Mouse (Mus musculus): ENCODE data around the gene Ppef1. TPM values are rescaled to one million over a fixed set of nuclear protein-coding genes. Genes with fewer than 3 reads are reported as not detected.
"Not testable (repeated sequence)": the region's sequence is repeated elsewhere in the genome, so short reads cannot be mapped to it uniquely, and the experiment has no call there.

Ppef1 gene
- polyA plus RNA-seq (2021), result 0.05 TPM

GRCm38 (mm10) chrX:160735650-160736049 lies at the start of gene Ppef1:
Gene Ppef1, minus strand, starts transcription at chrX:160735765.
- in situ Hi-C loops (cut with MboI; ENCODE audit: low pct_unique_long_range_greater_than_20kb), result no loop called here
- no peak for ATAC-seq
- ChIA-PET POLR2A (no interaction called here), CTCF (no interaction called here)
- TF ChIP-seq CTCF (IDR thresholded peaks at IDR 0.05), result no peak
- H3K27me3 ChIP-seq, result no peaks in the 10 kb centered on the region
- no peak for DNase-seq (ENCODE audit: low read depth, low spot score)

DNA sequence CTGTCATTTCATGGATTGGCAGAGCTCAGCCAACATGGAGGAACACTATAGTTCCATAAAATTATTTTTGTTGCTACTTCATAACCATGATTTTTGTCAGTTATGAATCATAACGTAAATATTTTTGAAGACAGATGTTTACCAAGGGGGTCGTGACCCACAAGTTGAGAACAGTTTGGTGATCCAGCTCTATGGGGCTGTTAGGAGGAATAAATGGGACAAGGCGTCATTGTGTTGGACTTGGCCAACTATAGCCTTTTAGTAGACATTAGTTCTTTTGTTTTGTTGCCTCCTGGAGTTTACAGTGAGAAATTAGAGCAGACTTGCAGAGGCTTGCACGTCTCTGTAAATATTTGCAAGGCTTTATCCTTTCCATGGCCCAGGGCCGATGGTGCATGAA lies 46.7 kb upstream of the Ppef1 start:
- ATAC-seq, result no peak
- ChIA-PET CTCF (interaction anchor here (1.6 kb wide), 1 partner anchor 13 kb away, joined by 3 read pairs; no protein-coding TSS in a partner anchor), POLR2A (no interaction called here)
- TF ChIP-seq CTCF (IDR thresholded peaks at IDR 0.05), result no peak
- DNase-seq (ENCODE audit: low read depth, low spot score), result no peak
- H3K27me3 ChIP-seq, result no peaks in the 10 kb centered on the region
- in situ Hi-C loops (cut with MboI; ENCODE audit: low pct_unique_long_range_greater_than_20kb), result no loop called here

DNA sequence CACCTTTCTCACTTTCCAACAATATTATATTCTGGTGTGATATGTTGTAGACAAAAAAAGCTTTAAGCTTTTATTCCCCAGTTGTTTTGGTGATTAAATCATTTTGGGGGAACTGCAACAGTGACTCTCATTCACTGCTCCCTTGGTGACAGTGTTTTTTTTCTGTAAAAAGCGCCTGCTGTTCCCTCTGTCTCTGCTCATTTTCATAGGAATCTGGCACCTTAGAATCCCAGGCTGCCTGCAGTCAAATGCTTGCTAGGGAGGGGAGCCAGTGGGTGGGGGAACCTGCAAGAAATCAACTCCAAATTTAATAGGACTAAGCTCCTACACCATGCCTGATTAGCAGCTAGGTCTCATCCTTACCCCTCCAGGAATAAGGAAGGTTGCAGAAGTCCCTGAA lies 37.5 kb upstream of the Ppef1 start:
- H3K27me3 ChIP-seq, result peaks cover 11% of the 10 kb centered on the region
- CTCF ChIA-PET, result no interaction called here
- ATAC-seq, result no peak
- TF ChIP-seq CTCF (IDR thresholded peaks at IDR 0.05), result no peak
- in situ Hi-C loops (cut with MboI; ENCODE audit: low pct_unique_long_range_greater_than_20kb), result no loop called here
- POLR2A ChIA-PET, result no interaction called here
- no peak for DNase-seq (ENCODE audit: low read depth, low spot score)

DNA sequence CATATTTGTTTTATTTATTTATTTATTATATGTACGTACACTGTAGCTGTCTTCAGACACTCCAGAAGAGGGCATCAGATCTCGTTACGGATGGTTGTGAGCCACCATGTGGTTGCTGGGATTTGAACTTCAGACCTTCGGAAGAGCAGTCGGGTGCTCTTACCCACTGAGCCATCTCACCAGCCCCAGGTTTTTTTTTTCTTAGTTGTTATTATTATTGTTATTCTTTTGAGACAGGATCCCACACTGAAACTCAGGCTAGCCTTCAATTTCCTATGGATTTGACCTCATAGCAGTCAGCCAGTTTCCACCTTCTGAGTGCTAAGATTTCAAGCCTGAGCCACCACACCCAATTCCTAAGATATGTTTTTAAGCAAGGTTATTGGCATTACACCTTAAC lies 34.1 kb upstream of the Ppef1 start:
- CTCF ChIA-PET; ATAC-seq; in situ Hi-C loops (cut with MboI; ENCODE audit: low pct_unique_long_range_greater_than_20kb); DNase-seq (ENCODE audit: low read depth, low spot score); POLR2A ChIA-PET: not testable (repeated sequence)
- peaks cover 11% of the 10 kb centered on the region for H3K27me3 ChIP-seq

DNA sequence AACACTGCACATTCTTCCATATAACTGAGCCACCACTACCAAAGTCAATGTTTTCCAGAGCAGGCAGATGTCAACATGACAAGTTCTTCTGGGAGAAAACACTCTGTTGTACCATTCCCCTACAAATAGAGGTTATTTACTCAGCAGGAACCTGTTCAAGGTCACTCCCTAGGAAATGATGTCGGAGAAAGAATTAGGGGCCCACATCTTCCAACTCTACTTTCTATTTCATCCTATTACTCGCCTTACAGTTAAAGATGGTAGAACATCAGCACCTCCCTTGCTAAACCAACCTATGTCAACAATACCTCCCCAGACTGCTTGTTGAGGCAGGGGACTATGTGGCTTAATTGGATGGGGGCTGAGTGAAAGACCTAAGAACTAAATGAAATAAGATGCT lies 32.1 kb upstream of the Ppef1 start, which contains the start of gene Rs1:
TSS of gene Rs1 (plus strand) at position 301 of the 400 bp plus-strand sequence.
- ChIA-PET POLR2A (no interaction called here), CTCF (no interaction called here)
- TF ChIP-seq CTCF (IDR thresholded peaks at IDR 0.05), result no peak
- ATAC-seq (no peak), DNase-seq (ENCODE audit: low read depth, low spot score) (no peak)
- in situ Hi-C loops (cut with MboI; ENCODE audit: low pct_unique_long_range_greater_than_20kb), result no loop called here
- peaks cover 11% of the 10 kb centered on the region for H3K27me3 ChIP-seq

GRCm38 (mm10) chrX:160766233-160766616 lies 30.7 kb upstream of the Ppef1 start:
- ChIA-PET CTCF (interaction anchor here (1.0 kb wide), 1 partner anchor 11 kb away, joined by 3 read pairs; no protein-coding TSS in a partner anchor), POLR2A (no interaction called here)
- in situ Hi-C loops (cut with MboI; ENCODE audit: low pct_unique_long_range_greater_than_20kb), result no loop called here
- DNase-seq (ENCODE audit: low read depth, low spot score), result no peak
- peak; percentile 86 for ATAC-seq
- peaks cover 7% of the 10 kb centered on the region for H3K27me3 ChIP-seq
- TF ChIP-seq CTCF (IDR thresholded peaks at IDR 0.05), result no peak

GRCm38 (mm10) chrX:160765389-160766232 lies 30.0 kb upstream of the Ppef1 start:
- TF ChIP-seq CTCF (IDR thresholded peaks at IDR 0.05), result no peak
- ATAC-seq (peak; percentile 95), DNase-seq (ENCODE audit: low read depth, low spot score) (peak; percentile 41)
- ChIA-PET CTCF (interaction anchor here (1.0 kb wide), 1 partner anchor 11 kb away, joined by 3 read pairs; no protein-coding TSS in a partner anchor), POLR2A (no interaction called here)
- in situ Hi-C loops (cut with MboI; ENCODE audit: low pct_unique_long_range_greater_than_20kb), result no loop called here
- H3K27me3 ChIP-seq, result peaks cover 7% of the 10 kb centered on the region

GRCm38 (mm10) chrX:160750808-160751207 lies 15.2 kb upstream of the Ppef1 start:
- TF ChIP-seq CTCF (IDR thresholded peaks at IDR 0.05), result no peak
- ChIA-PET CTCF (no interaction called here), POLR2A (no interaction called here)
- ATAC-seq (no peak), DNase-seq (ENCODE audit: low read depth, low spot score) (no peak)
- in situ Hi-C loops (cut with MboI; ENCODE audit: low pct_unique_long_range_greater_than_20kb), result no loop called here
- H3K27me3 ChIP-seq, result peaks cover 3% of the 10 kb centered on the region

DNA sequence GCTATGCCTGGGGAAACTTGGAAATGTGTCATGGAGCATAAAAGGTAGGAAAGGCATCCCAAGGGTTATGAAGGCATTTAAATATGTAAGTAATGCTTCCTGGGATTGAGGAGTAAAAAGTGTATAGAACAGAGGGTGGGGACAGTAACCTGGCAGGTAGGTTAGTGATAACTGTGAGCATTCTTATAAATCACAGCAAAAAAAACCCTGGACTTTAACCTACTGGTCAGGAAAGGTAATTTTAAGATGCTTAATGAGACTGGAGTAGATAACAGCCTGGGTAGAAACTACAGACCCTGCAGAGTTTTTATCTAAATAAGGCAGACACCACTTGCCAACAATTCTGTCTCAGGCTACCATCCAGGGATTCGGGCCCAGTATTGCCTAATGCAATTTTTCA lies 13.1 kb upstream of the Ppef1 start:
- POLR2A ChIA-PET, result no interaction called here
- DNase-seq (ENCODE audit: low read depth, low spot score) (no peak), ATAC-seq (no peak)
- no peaks in the 10 kb centered on the region for H3K27me3 ChIP-seq
- CTCF ChIA-PET, result no interaction called here
- TF ChIP-seq CTCF (IDR thresholded peaks at IDR 0.05), result no peak
- in situ Hi-C loops (cut with MboI; ENCODE audit: low pct_unique_long_range_greater_than_20kb), result no loop called here

GRCm38 (mm10) chrX:160745399-160745798 lies 9.8 kb upstream of the Ppef1 start:
- ChIA-PET CTCF (no interaction called here), POLR2A (no interaction called here)
- ATAC-seq (no peak), DNase-seq (ENCODE audit: low read depth, low spot score) (no peak)
- no peak for TF ChIP-seq CTCF (IDR thresholded peaks at IDR 0.05)
- in situ Hi-C loops (cut with MboI; ENCODE audit: low pct_unique_long_range_greater_than_20kb), result no loop called here
- no peaks in the 10 kb centered on the region for H3K27me3 ChIP-seq

DNA sequence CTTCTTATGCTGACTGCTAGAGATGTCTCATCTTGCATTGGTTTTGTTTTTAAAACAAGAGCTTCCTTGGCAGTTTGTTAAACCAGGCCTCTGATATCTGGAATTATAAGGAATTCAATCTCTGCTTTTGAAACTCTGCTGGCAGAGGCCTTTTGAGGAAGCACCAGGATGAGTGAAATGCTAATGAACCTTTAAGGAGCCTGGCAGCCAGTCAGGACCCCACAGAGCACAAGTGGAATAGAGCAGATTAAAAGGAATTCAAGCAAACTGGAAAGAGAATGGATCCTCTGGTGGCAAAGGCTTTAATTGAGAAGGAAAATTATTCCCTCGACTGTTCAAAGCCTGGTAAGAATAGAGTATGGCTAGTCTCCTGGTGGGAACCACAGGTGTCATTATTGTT lies 36.4 kb downstream of the Ppef1 start:
- in situ Hi-C loops (cut with MboI; ENCODE audit: low pct_unique_long_range_greater_than_20kb), result no loop called here
- no peak for ATAC-seq
- peaks cover 42% of the 10 kb centered on the region for H3K27me3 ChIP-seq
- no peak for TF ChIP-seq CTCF (IDR thresholded peaks at IDR 0.05)
- no peak for DNase-seq (ENCODE audit: low read depth, low spot score)
- POLR2A ChIA-PET, result no interaction called here
- CTCF ChIA-PET, result interaction anchor here (1.2 kb wide), 2 partner anchors 9 to 34 kb away, joined by 3 read pairs; no protein-coding TSS in a partner anchor

Measured in Patski (cell line).